Mouse (Mus musculus) mature B cell (primary cell): ENCODE results near the gene Armc10.
"Not testable (repeated sequence)": the region's sequence is repeated elsewhere in the genome, so short reads cannot be mapped to it uniquely, and the experiment has no call there.

Experiments used
- in situ Hi-C: fragments of 300-500 bp; cut with MboI; formaldehyde crosslinking; loops from 2 replicates; pipeline ENCODE4 v1.14.3; 2019

Gene Armc10

DNA sequence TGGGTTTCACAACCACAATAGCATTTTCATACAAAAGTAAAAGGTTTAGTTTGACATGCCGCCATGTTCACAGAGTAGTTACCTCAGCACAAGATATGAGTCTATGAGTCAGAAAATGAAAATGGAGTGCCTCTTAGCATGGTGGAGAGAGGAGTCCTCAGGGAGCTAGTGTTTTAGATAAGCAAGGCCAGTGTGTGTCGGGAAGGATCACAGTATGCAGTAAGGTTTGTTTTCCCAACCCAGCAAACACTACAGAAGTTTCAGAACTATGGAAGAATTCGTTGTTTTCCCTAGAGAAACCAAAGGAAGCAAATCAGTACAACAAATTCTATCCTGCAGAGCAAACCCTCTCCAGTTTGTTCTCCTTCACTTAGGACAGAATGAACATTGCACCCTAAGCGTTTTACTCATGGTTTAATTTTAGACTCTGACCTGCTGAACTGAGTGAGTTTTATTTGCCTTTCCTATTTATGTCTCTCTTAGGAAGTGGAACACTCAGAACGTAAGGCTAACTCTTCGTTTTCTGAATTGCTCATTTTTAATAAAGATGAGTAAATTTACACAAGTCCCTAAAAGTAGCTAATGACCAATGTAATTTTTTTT lies 57.4 kb downstream of the Armc10 start:
- in situ Hi-C loops, result no loop called here

DNA sequence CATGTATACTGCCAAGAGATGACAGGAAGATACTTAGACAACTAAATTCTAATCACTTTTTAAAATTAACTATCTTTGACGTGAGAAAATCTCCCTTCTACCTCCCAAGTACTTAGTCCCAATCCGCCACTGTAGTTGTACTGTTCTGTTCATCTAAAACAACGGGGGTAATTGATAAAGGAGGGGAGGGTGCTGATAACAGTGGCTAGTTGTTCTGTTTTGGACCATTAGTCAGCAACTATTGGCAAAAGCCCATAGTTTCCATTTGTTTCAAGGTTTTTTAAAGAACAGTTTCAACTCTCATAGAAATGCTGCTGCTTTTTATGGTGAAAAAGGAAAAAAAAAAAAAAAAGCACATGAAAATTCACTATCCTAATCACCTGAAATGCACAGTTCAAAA lies 58.1 kb downstream of the Armc10 start:
- in situ Hi-C loops, result no loop called here

DNA sequence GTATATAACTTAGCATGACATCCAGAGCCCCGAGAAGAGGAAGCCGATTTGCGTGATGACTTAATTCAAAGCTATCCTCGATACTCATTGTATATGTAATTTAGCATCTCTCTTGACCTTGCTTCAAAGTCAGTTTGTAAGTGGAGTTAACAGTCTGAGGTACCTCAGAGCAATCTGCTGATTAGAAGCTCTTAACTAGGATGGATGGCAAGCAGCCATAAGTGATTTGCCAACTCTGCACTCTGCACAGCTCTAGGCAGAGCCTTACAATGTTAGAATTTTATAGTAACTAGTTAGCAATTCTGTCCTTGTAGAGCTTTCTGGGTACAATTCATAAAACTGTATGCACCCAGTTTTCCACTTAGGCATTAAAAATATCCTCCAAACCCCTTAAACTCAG lies 60.9 kb downstream of the Armc10 start:
- in situ Hi-C loops, result no loop called here

DNA sequence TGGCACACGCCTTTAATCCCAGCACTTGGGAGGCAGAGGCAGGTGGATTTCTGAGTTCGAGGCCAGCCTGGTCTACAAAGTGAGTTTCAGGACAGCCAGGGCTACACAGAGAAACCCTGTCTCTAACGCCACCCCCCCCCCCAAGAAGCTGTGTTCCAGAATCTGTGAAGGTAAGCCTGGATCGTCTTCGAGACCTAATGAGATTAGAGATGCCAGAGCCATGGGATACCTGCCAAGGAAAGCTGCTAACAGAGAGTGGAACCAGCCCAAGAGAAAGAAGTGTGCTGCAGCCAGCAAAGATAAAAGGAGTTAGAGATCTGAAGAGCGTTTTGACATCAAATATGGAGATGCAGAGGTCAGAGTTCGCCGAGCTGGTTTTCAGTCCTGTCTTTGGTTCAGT lies 62.4 kb downstream of the Armc10 start:
- in situ Hi-C loops, result not testable (repeated sequence)
